Mouse (Mus musculus) heart, embryonic 14.5 days (tissue): Measurements from ENCODE around the gene Mapkapk2. TPM values are rescaled to one million over a fixed set of nuclear protein-coding genes. Genes with fewer than 3 reads are reported as not detected.

Experiments
- ATAC-seq: fragments of 200-750 bp; cut with Nextera tagmentation; 2 replicates; pipeline ENCODE4 v1.8.0; 2017; ENCODE audit warnings: low read depth, moderate TSS enrichment; ENCODE audit not compliant: insufficient number of reproducible peaks, insufficient read depth, low FRiP score
- H3K27ac ChIP-seq, 2 experiments: fragments of 200-500 bp in 1 of 2; fragments of 300-500 bp in 1 of 2; sonication (generic) in 1 of 2; replicated peaks in 1 of 2; 2 replicates each; pipeline ENCODE4 v1.5.1; 2012 to 2014; ENCODE audit warnings: low read depth in 2 of 2, low read length in 2 of 2, control low read depth in 1 of 2, mild to moderate bottlenecking in 1 of 2, mixed read lengths in 1 of 2; ENCODE audit not compliant: control insufficient read depth in 1 of 2, insufficient read depth in 1 of 2
- H3K27me3 ChIP-seq: fragments of 300-500 bp; sonication (generic); 2 replicates; pipeline ENCODE4 v1.6.1; 2014; ENCODE audit warnings: mild to moderate bottlenecking, low read length, control low read depth; ENCODE audit not compliant: control insufficient read depth, insufficient read depth
- H3K36me3 ChIP-seq: fragments of 300-500 bp; sonication (generic); 2 replicates; pipeline ENCODE4 v1.6.1; 2014; ENCODE audit warnings: mild to moderate bottlenecking, control low read depth, low read length, mixed read lengths; ENCODE audit not compliant: control insufficient read depth, insufficient read depth
- H3K4me1 ChIP-seq, 2 experiments: fragments of 200-500 bp in 1 of 2; fragments of 300-500 bp in 1 of 2; sonication (generic) in 1 of 2; 2 replicates each; pipeline ENCODE4 v1.6.1; 2012 to 2014; ENCODE audit warnings: low read length in 2 of 2, control low read depth in 1 of 2, mixed read lengths in 1 of 2; ENCODE audit not compliant: control insufficient read depth in 2 of 2, insufficient read depth in 2 of 2
- H3K4me2 ChIP-seq: fragments of 300-500 bp; sonication (generic); 2 replicates; pipeline ENCODE4 v1.6.1; 2014; ENCODE audit warnings: mild to moderate bottlenecking, low read length
- H3K4me3 ChIP-seq, 2 experiments: fragments of 200-500 bp in 1 of 2; fragments of 300-500 bp in 1 of 2; sonication (generic) in 1 of 2; 2 replicates each; pipeline ENCODE4 v1.5.1; 2012 to 2014; ENCODE audit warnings: low read length in 2 of 2, mild to moderate bottlenecking in 2 of 2, control low read depth in 1 of 2, low read depth in 1 of 2, moderate library complexity in 1 of 2; ENCODE audit not compliant: control insufficient read depth in 1 of 2, insufficient read depth in 1 of 2
- H3K9ac ChIP-seq: fragments of 300-500 bp; sonication (generic); 2 replicates; pipeline ENCODE4 v1.6.1; 2014; ENCODE audit warnings: mild to moderate bottlenecking, low read length
- H3K9me3 ChIP-seq: fragments of 300-500 bp; sonication (generic); 2 replicates; pipeline ENCODE4 v1.6.1; 2016; ENCODE audit warnings: low read length, control low read depth; ENCODE audit not compliant: control insufficient read depth
- WGBS: fragments of 180-500 bp; shearing (Covaris S2); extraction: QIAGEN DNeasy Blood & Tissue Kit; methylation state at CpG from one replicate; pipeline ENCODE4 v1.1.7; 2014; 5-methylcytosine and 5-hydroxymethylcytosine counted together
- polyA plus RNA-seq: library from polyadenylated mRNA; unstranded; fragments of >200 nt; fragmentation: Nextera tagmentation; extraction: Ambion mirVana; gene quantifications from 2 replicates; pipeline ENCODE4 v1.2.1, GENCODE M21; 2014

Mapkapk2 gene
- polyA plus RNA-seq, 1 experiment from 2014 or later: 96.1 TPM

GRCm38 (mm10) chr1:131095574-131095973, 2.1 kb downstream of the Mapkapk2 start:
- peaks cover 39 to 59% of the 10 kb centered on the region in 2 experiments for H3K4me1 ChIP-seq
- peak overlapping the region; percentile 97 to 99 for H3K4me3 ChIP-seq
- peak overlapping the region; percentile 97 for H3K9ac ChIP-seq
- WGBS: 19% methylated on average over 8 of the region's 8 CpGs
- no peak for ATAC-seq
- H3K9me3 ChIP-seq: no peaks in the 10 kb centered on the region
- peak overlapping the region; percentile 78 for H3K4me2 ChIP-seq
- peaks cover 8% of the 10 kb centered on the region; the same call in 1 of the 2 replicates for H3K36me3 ChIP-seq
- H3K27me3 ChIP-seq: no peaks in the 10 kb centered on the region
- H3K27ac ChIP-seq: peak overlapping the region; percentile 97 to 98

GRCm38 (mm10) chr1:131093889-131094288, 3.7 kb downstream of the Mapkapk2 start:
- Histone ChIP-seq H3K9me3 (no peaks in the 10 kb centered on the region), H3K27ac (peak overlapping the region in 1 of 2 experiments; percentile 10; a peak in 1 of 4 replicates), H3K36me3 (peaks cover 8% of the 10 kb centered on the region; the same call in 1 of the 2 replicates), H3K4me3 (no peak overlapping the region), H3K27me3 (no peaks in the 10 kb centered on the region), H3K9ac (no peak overlapping the region), H3K4me2 (peak overlapping the region; percentile 78), H3K4me1 (peaks cover 56 to 76% of the 10 kb centered on the region in 2 experiments)
- no peak for ATAC-seq
- 45% methylated on average over 8 of the region's 8 CpGs for WGBS

GRCm38 (mm10) chr1:131092846-131093245, 4.8 kb downstream of the Mapkapk2 start:
- Histone ChIP-seq H3K9ac (no peak overlapping the region), H3K4me1 (peaks cover 63 to 82% of the 10 kb centered on the region in 2 experiments), H3K4me2 (peak overlapping the region; percentile 7), H3K4me3 (no peak overlapping the region), H3K36me3 (peaks cover 8% of the 10 kb centered on the region; the same call in 1 of the 2 replicates), H3K9me3 (no peaks in the 10 kb centered on the region), H3K27me3 (no peaks in the 10 kb centered on the region), H3K27ac (peak overlapping the region in 1 of 2 experiments; percentile 94; a peak in 1 of 4 replicates)
- 82% methylated on average over 3 of the region's 3 CpGs for whole genome bisulfite sequencing
- no peak for ATAC-seq

GRCm38 (mm10) chr1:131092173-131092572, 5.5 kb downstream of the Mapkapk2 start:
- 0 out of 2 replicates have a peak overlapping the region, but pooled peaks have one; percentile 52 for H3K4me2 ChIP-seq
- peaks cover 8% of the 10 kb centered on the region; the same call in 1 of the 2 replicates for H3K36me3 ChIP-seq
- no peaks in the 10 kb centered on the region for H3K9me3 ChIP-seq
- peaks cover 65 to 88% of the 10 kb centered on the region in 2 experiments for H3K4me1 ChIP-seq
- no peak for ATAC-seq
- H3K27ac ChIP-seq: peak overlapping the region; percentile 2 to 94; a peak in 2 of 4 replicates
- H3K4me3 ChIP-seq: no peak overlapping the region
- 70% methylated on average over 3 of the region's 3 CpGs for WGBS
- no peaks in the 10 kb centered on the region for H3K27me3 ChIP-seq
- H3K9ac ChIP-seq: no peak overlapping the region

GRCm38 (mm10) chr1:131091481-131091880, 6.1 kb downstream of the Mapkapk2 start:
- Histone ChIP-seq H3K4me1 (peaks cover 71 to 95% of the 10 kb centered on the region in 2 experiments), H3K36me3 (peaks cover 8% of the 10 kb centered on the region; the same call in 1 of the 2 replicates), H3K4me3 (no peak overlapping the region), H3K27ac (peak overlapping the region; percentile 94 to 95), H3K27me3 (no peaks in the 10 kb centered on the region), H3K9ac (no peak overlapping the region), H3K4me2 (peak overlapping the region; percentile 52), H3K9me3 (no peaks in the 10 kb centered on the region)
- 37% methylated on average over 3 of the region's 3 CpGs for WGBS
- ATAC-seq: no peak

- H3K4me3 ChIP-seq: peak overlapping the region in 1 of 2 experiments; percentile 5; a peak in 1 of 4 replicates
- peak overlapping the region; percentile 66 for H3K9ac ChIP-seq
- no peaks in the 10 kb centered on the region for H3K9me3 ChIP-seq
- H3K36me3 ChIP-seq: peaks cover 8% of the 10 kb centered on the region; the same call in 1 of the 2 replicates
- no peaks in the 10 kb centered on the region for H3K27me3 ChIP-seq
- H3K4me2 ChIP-seq: peak overlapping the region; percentile 52
- no peak for ATAC-seq
- WGBS: 47% methylated on average over 4 of the region's 4 CpGs
- H3K27ac ChIP-seq: peak overlapping the region; percentile 94 to 95
- H3K4me1 ChIP-seq: peaks cover 73 to 99% of the 10 kb centered on the region in 2 experiments
Observed at GRCm38 (mm10) chr1:131090877-131091276, 6.7 kb downstream of the Mapkapk2 start.

GRCm38 (mm10) chr1:131090261-131090660, 7.4 kb downstream of the Mapkapk2 start:
- Histone ChIP-seq H3K9me3 (no peaks in the 10 kb centered on the region), H3K27ac (peak overlapping the region; percentile 94 to 95), H3K9ac (peak overlapping the region; percentile 66), H3K27me3 (no peaks in the 10 kb centered on the region), H3K4me2 (peak overlapping the region; percentile 52), H3K4me1 (peaks cover 71 to 99% of the 10 kb centered on the region in 2 experiments), H3K4me3 (peak overlapping the region; percentile 5; a peak in 1 of 4 replicates), H3K36me3 (peaks cover 8% of the 10 kb centered on the region; the same call in 1 of the 2 replicates)
- WGBS: 18% methylated on average over 5 of the region's 5 CpGs
- peak; percentile 52; the same call in 1 of the 2 replicates for ATAC-seq
